23 mouse cellular contexts compared by ENCODE assay signal in genomic region chr17:50954313-50954712, GRCm38 (mm10).
A peak's percentile ranks its signal among the peaks of the same experiment; 100 is the strongest.
DNase-seq lines count a peak whose midpoint lies in the region; ATAC-seq lines count a peak whose summit lies in the region.
"Had no signal": no experiment of that assay in that cellular context is flagged by ENCODE, and none has a peak within 500 bp of the region (broad histone marks: within the 10 kb centered on the region; RNA-seq: fewer than 3 reads in every experiment).

No protein-coding gene starts in this region.

- peak; percentile 3 for DNase-seq in right cerebral cortex, adult 18-20 months
- no peak for DNase-seq in right cerebral cortex, postnatal 25 days
- DNase-seq in brain, embryonic 18.5 days (ENCODE audit: low read depth, low spot score): peak; percentile 42
- DNase-seq: adrenal gland, postnatal 14 days; cerebellum, adult 11 months; cerebellum, adult 8-10 months; cerebellum, postnatal 14 days; gastrocnemius, postnatal 10 days; heart, adult 2 months; heart, postnatal 14 days had no signal

- no peaks in the 10 kb centered on the region for H3K4me1 ChIP-seq in forebrain, embryonic 15.5 days
- H3K4me1 ChIP-seq in forebrain, embryonic 12.5 days: no peaks in the 10 kb centered on the region
- no peaks in the 10 kb centered on the region for H3K4me1 ChIP-seq in intestine, embryonic 15.5 days (replicated peaks)
- H3K4me1 ChIP-seq: embryonic facial prominence, embryonic 12.5 days; heart, embryonic 15.5 days; hindbrain, embryonic 13.5 days had no signal

- H3K4me3 ChIP-seq in forebrain, embryonic 15.5 days: no peak overlapping the region
- no peak overlapping the region for H3K4me3 ChIP-seq in forebrain, embryonic 12.5 days (replicated peaks)
- H3K4me3 ChIP-seq in intestine, embryonic 15.5 days (replicated peaks): no peak overlapping the region
- H3K4me3 ChIP-seq: embryonic facial prominence, embryonic 12.5 days; heart, adult 2 months; heart, embryonic 15.5 days; hindbrain, embryonic 13.5 days had no signal

- H3K4me2 ChIP-seq in forebrain, embryonic 15.5 days (replicated peaks): no peak overlapping the region
- no peak overlapping the region for H3K4me2 ChIP-seq in forebrain, embryonic 12.5 days
- no peak overlapping the region for H3K4me2 ChIP-seq in intestine, embryonic 15.5 days (replicated peaks)
- H3K4me2 ChIP-seq: embryonic facial prominence, embryonic 12.5 days; heart, embryonic 11.5 days; heart, embryonic 15.5 days; hindbrain, embryonic 13.5 days had no signal

- no peak overlapping the region for H3K9ac ChIP-seq in forebrain, embryonic 15.5 days (replicated peaks)
- H3K9ac ChIP-seq in forebrain, embryonic 12.5 days: no peak overlapping the region
- no peak overlapping the region for H3K9ac ChIP-seq in intestine, embryonic 15.5 days
- H3K9ac ChIP-seq: embryonic facial prominence, embryonic 12.5 days; heart, embryonic 15.5 days; hindbrain, embryonic 13.5 days had no signal

- H3K9me3 ChIP-seq in forebrain, embryonic 15.5 days: no peaks in the 10 kb centered on the region
- no peaks in the 10 kb centered on the region for H3K9me3 ChIP-seq in forebrain, embryonic 12.5 days
- no peaks in the 10 kb centered on the region for H3K9me3 ChIP-seq in intestine, embryonic 15.5 days
- H3K9me3 ChIP-seq: embryonic facial prominence, embryonic 12.5 days; heart, embryonic 15.5 days; hindbrain, embryonic 13.5 days had no signal

- H3K36me3 ChIP-seq in forebrain, embryonic 15.5 days: no peaks in the 10 kb centered on the region
- no peaks in the 10 kb centered on the region; the same call in 1 of the 2 replicates for H3K36me3 ChIP-seq in forebrain, embryonic 12.5 days (replicated peaks)
- H3K36me3 ChIP-seq in intestine, embryonic 15.5 days: no peaks in the 10 kb centered on the region
- H3K36me3 ChIP-seq: embryonic facial prominence, embryonic 12.5 days; hindbrain, embryonic 13.5 days had no signal

- ATAC-seq in forebrain, embryonic 15.5 days (replicated peaks): peak; percentile 93
- ATAC-seq in forebrain, embryonic 12.5 days (ENCODE audit: low FRiP score): no peak
- no peak for ATAC-seq in inflammation-experienced regulatory T-cells, adult 6 months
- ATAC-seq in intestine, embryonic 15.5 days: no peak
- ATAC-seq: activated CD4-positive, CD25-positive, alpha-beta regulatory T cell, adult 4 months; hindbrain, postnatal 0 days; intestine, embryonic 16.5 days; Patski had no signal

- no peaks in the 10 kb centered on the region for H3K27me3 ChIP-seq in forebrain, embryonic 15.5 days
- H3K27me3 ChIP-seq in forebrain, embryonic 12.5 days: no peaks in the 10 kb centered on the region
- H3K27me3 ChIP-seq in intestine, embryonic 15.5 days (replicated peaks): no peaks in the 10 kb centered on the region
- H3K27me3 ChIP-seq: CH12.LX; embryonic facial prominence, embryonic 12.5 days; heart, embryonic 15.5 days; hindbrain, embryonic 13.5 days; Patski had no signal

- 56% methylated on average over 9 of the region's 9 CpGs for WGBS in forebrain, embryonic 15.5 days
- 84% methylated on average over 9 of the region's 9 CpGs for WGBS in forebrain, embryonic 12.5 days
- 85% methylated on average over 9 of the region's 9 CpGs for WGBS in intestine, embryonic 15.5 days

- H3K27ac ChIP-seq in forebrain, embryonic 15.5 days (replicated peaks): no peak overlapping the region
- no peak overlapping the region for H3K27ac ChIP-seq in forebrain, embryonic 12.5 days
- no peak overlapping the region for H3K27ac ChIP-seq in intestine, embryonic 15.5 days
- H3K27ac ChIP-seq: embryonic facial prominence, embryonic 12.5 days; heart, adult 2 months; heart, embryonic 15.5 days; hindbrain, embryonic 13.5 days; hindbrain, postnatal 0 days had no signal
